8 mouse cellular contexts compared by ENCODE assay signal in genomic region chr9:107628721-107629410, GRCm38 (mm10). TPM values are rescaled to one million over a fixed set of nuclear protein-coding genes. Genes with fewer than 3 reads are reported as not detected.
A peak's percentile ranks its signal among the peaks of the same experiment; 100 is the strongest.
DNase-seq lines count a peak whose midpoint lies in the region; ATAC-seq and TF ChIP-seq lines count a peak whose summit lies in the region.

No protein-coding gene starts in this region.

- no peaks in the 10 kb centered on the region for H3K27me3 ChIP-seq in forebrain, embryonic 10.5 days (ENCODE audit: poor library complexity, severe bottlenecking)
- no peaks in the 10 kb centered on the region for H3K27me3 ChIP-seq in hindbrain, embryonic 14.5 days (ENCODE audit: control insufficient read depth, insufficient read depth, low read length)
- no peaks in the 10 kb centered on the region for H3K27me3 ChIP-seq in liver, adult 2 months (ENCODE audit: control insufficient read depth, insufficient read depth, low read length)
- no peaks in the 10 kb centered on the region for H3K27me3 ChIP-seq in neural tube, embryonic 12.5 days (replicated peaks)

- peaks cover 100% of the 10 kb centered on the region for H3K4me1 ChIP-seq in forebrain, embryonic 10.5 days
- peaks cover 73% of the 10 kb centered on the region for H3K4me1 ChIP-seq in hindbrain, embryonic 14.5 days (replicated peaks; ENCODE audit: control insufficient read depth, insufficient read depth, low read length)
- peaks cover 18% of the 10 kb centered on the region for H3K4me1 ChIP-seq in liver, adult 2 months (ENCODE audit: control insufficient read depth, insufficient read depth, low read length)
- H3K4me1 ChIP-seq in neural tube, embryonic 12.5 days = peaks cover 94% of the 10 kb centered on the region

- ATAC-seq in hindbrain, embryonic 14.5 days (ENCODE audit: low FRiP score) = no peak
- no peak for ATAC-seq in neural tube, embryonic 12.5 days (ENCODE audit: low FRiP score, low read depth)
- no peak for ATAC-seq in erythroblast, adult 5-6 weeks (replicated peaks; ENCODE audit: low FRiP score, poor library complexity, severe bottlenecking)

- H3K9me3 ChIP-seq in forebrain, embryonic 10.5 days = no peaks in the 10 kb centered on the region
- H3K9me3 ChIP-seq in hindbrain, embryonic 14.5 days (ENCODE audit: control insufficient read depth, low read length) = no peaks in the 10 kb centered on the region
- H3K9me3 ChIP-seq in neural tube, embryonic 12.5 days = no peaks in the 10 kb centered on the region

- DNase-seq in layer of hippocampus, adult 11-12 months (ENCODE audit: low spot score) = peak; percentile 46
- no peak for DNase-seq in layer of hippocampus, adult 8-10 months (ENCODE audit: low spot score in 2 of 2)
- DNase-seq in forebrain, embryonic 10.5 days (ENCODE audit: extremely low spot score, low spot score) = no peak
- no peak for DNase-seq in hindbrain, embryonic 14.5 days (ENCODE audit: low spot score)
- DNase-seq in liver, adult 2 months (ENCODE audit: extremely low read depth, low read depth, low spot score) = no peak
- DNase-seq in yolk sac, embryonic 10.5 days (ENCODE audit: low spot score) = no peak

- H3K79me2 ChIP-seq in liver, adult 2 months (ENCODE audit: control insufficient read depth, insufficient read depth, low read length) = peaks cover 74% of the 10 kb centered on the region

- peak overlapping the region; percentile 51 for H3K9ac ChIP-seq in hindbrain, embryonic 14.5 days
- peak overlapping the region; percentile 53 for H3K9ac ChIP-seq in liver, adult 2 months (ENCODE audit: low read depth, low read length)
- peak overlapping the region; percentile 58 for H3K9ac ChIP-seq in neural tube, embryonic 12.5 days

- H3K27ac ChIP-seq in forebrain, embryonic 10.5 days = peak overlapping the region; percentile 97
- H3K27ac ChIP-seq in hindbrain, embryonic 14.5 days = peak overlapping the region; percentile 93
- H3K27ac ChIP-seq in liver, adult 2 months (replicated peaks; ENCODE audit: insufficient read depth, low read depth, low read length) = peak overlapping the region; percentile 70
- peak overlapping the region; percentile 96 for H3K27ac ChIP-seq in neural tube, embryonic 12.5 days

- peaks cover 85% of the 10 kb centered on the region for H3K36me3 ChIP-seq in forebrain, embryonic 10.5 days (replicated peaks)
- H3K36me3 ChIP-seq in hindbrain, embryonic 14.5 days (replicated peaks; ENCODE audit: control insufficient read depth, insufficient read depth) = peaks cover 11% of the 10 kb centered on the region; the same call in 1 of the 2 replicates
- no peaks in the 10 kb centered on the region for H3K36me3 ChIP-seq in liver, adult 2 months (ENCODE audit: control insufficient read depth, insufficient read depth, low read length)
- peaks cover 20% of the 10 kb centered on the region for H3K36me3 ChIP-seq in neural tube, embryonic 12.5 days

- TF ChIP-seq POLR2A in liver, adult 2 months (IDR thresholded peaks at IDR 0.05; ENCODE audit: extremely low read depth, insufficient read depth, low read length) = no peak

- TF ChIP-seq CTCF in liver, adult 2 months (IDR thresholded peaks at IDR 0.05; ENCODE audit: low read depth, low read length) = no peak

- WGBS in forebrain, embryonic 10.5 days = 33% methylated on average over 15 of the region's 15 CpGs
- WGBS in hindbrain, embryonic 14.5 days = 27% methylated on average over 13 of the region's 15 CpGs
- 69% methylated on average over 15 of the region's 15 CpGs for WGBS in liver, adult 2 months
- 38% methylated on average over 14 of the region's 15 CpGs for WGBS in neural tube, embryonic 12.5 days

- peak overlapping the region; percentile 98 for H3K4me2 ChIP-seq in hindbrain, embryonic 14.5 days (replicated peaks)
- peak overlapping the region; percentile 99 for H3K4me2 ChIP-seq in neural tube, embryonic 12.5 days (replicated peaks)

- peak overlapping the region; percentile 80 for H3K4me3 ChIP-seq in forebrain, embryonic 10.5 days
- H3K4me3 ChIP-seq in hindbrain, embryonic 14.5 days (replicated peaks; ENCODE audit: low read length) = no peak overlapping the region
- H3K4me3 ChIP-seq in liver, adult 2 months (ENCODE audit: insufficient read depth, low read depth, low read length) = no peak overlapping the region; the same call in 1 of the 2 replicates
- H3K4me3 ChIP-seq in neural tube, embryonic 12.5 days = no peak overlapping the region

RNA-seq across cellular contexts. Expression of gene Gnai2, which starts 6.3 kb away (rescaled TPM):
- 100 to 1,000 TPM; 218 to 272 (median 249) TPM for total RNA-seq in layer of hippocampus, adult 8-10 months (2022)
- 526 and 533 TPM in 2 replicates for polyA plus RNA-seq in forebrain, embryonic 10.5 days (2016; fragmentation: Nextera tagmentation; extraction: Ambion mirVana)
- polyA plus RNA-seq in hindbrain, embryonic 14.5 days (2014; fragmentation: Nextera tagmentation; extraction: Ambion mirVana) = 282 and 291 TPM in 2 replicates
- total RNA-seq in liver, adult 2 months (2014; rRNA removed) = 31.6 and 44.8 TPM in 2 replicates
- polyA plus RNA-seq in liver, adult 2 months (2012; rRNA removed) = 117 and 122 TPM in 2 replicates
- polyA plus RNA-seq in neural tube, embryonic 12.5 days (2016; fragmentation: Nextera tagmentation; extraction: Ambion mirVana) = 465 and 488 TPM in 2 replicates
- 183 and 189 TPM in 2 replicates for total RNA-seq in erythroblast, adult 5-6 weeks (2015; ENCODE audit: low replicate concordance)
- 162 and 183 TPM in 2 replicates for total RNA-seq in erythroblast, adult 5-6 weeks (2017; ENCODE audit: low replicate concordance)

RNA-seq across cellular contexts. Expression of gene Sema3b, which starts 19.8 kb away (rescaled TPM):
- 1 to 10 TPM; 2.9 to 5.0 (median 4.4) TPM for total RNA-seq in layer of hippocampus, adult 8-10 months (2022)
- 1.4 and 2.0 TPM in 2 replicates for polyA plus RNA-seq in forebrain, embryonic 10.5 days (2016; fragmentation: Nextera tagmentation; extraction: Ambion mirVana)
- polyA plus RNA-seq in hindbrain, embryonic 14.5 days (2014; fragmentation: Nextera tagmentation; extraction: Ambion mirVana) = 4.2 and 4.5 TPM in 2 replicates
- total RNA-seq in liver, adult 2 months (2014; rRNA removed) = 0.13 and 0.37 TPM in 2 replicates
- 0.68 and 0.83 TPM in 2 replicates for polyA plus RNA-seq in liver, adult 2 months (2012; rRNA removed)
- 4.7 and 4.8 TPM in 2 replicates for polyA plus RNA-seq in neural tube, embryonic 12.5 days (2016; fragmentation: Nextera tagmentation; extraction: Ambion mirVana)
- total RNA-seq in erythroblast, adult 5-6 weeks (2015; ENCODE audit: low replicate concordance) = not detected in 2 replicates
- not detected in 2 replicates for total RNA-seq in erythroblast, adult 5-6 weeks (2017; ENCODE audit: low replicate concordance)

RNA-seq across cellular contexts. Expression of gene Slc38a3, which starts 40.5 kb away (rescaled TPM):
- 10 to 100 TPM; 61.3 to 74.3 (median 69.2) TPM for total RNA-seq in layer of hippocampus, adult 8-10 months (2022)
- 8.8 and 9.0 TPM in 2 replicates for polyA plus RNA-seq in forebrain, embryonic 10.5 days (2016; fragmentation: Nextera tagmentation; extraction: Ambion mirVana)
- polyA plus RNA-seq in hindbrain, embryonic 14.5 days (2014; fragmentation: Nextera tagmentation; extraction: Ambion mirVana) = 48.3 and 48.5 TPM in 2 replicates
- total RNA-seq in liver, adult 2 months (2014; rRNA removed) = 982 and 1,378 TPM in 2 replicates
- polyA plus RNA-seq in liver, adult 2 months (2012; rRNA removed) = 3,567 and 4,585 TPM in 2 replicates
- 12.8 and 14.1 TPM in 2 replicates for polyA plus RNA-seq in neural tube, embryonic 12.5 days (2016; fragmentation: Nextera tagmentation; extraction: Ambion mirVana)
- not detected in 2 replicates for total RNA-seq in erythroblast, adult 5-6 weeks (2015; ENCODE audit: low replicate concordance)
- total RNA-seq in erythroblast, adult 5-6 weeks (2017; ENCODE audit: low replicate concordance) = not detected in 2 replicates

RNA-seq across cellular contexts. Expression of gene Ifrd2, which starts 41.4 kb away (rescaled TPM):
- 10 to 100 TPM; 12.4 to 15.4 (median 14.0) TPM for total RNA-seq in layer of hippocampus, adult 8-10 months (2022)
- 58.6 and 66.8 TPM in 2 replicates for polyA plus RNA-seq in forebrain, embryonic 10.5 days (2016; fragmentation: Nextera tagmentation; extraction: Ambion mirVana)
- polyA plus RNA-seq in hindbrain, embryonic 14.5 days (2014; fragmentation: Nextera tagmentation; extraction: Ambion mirVana) = 11.2 and 16.5 TPM in 2 replicates
- 21.5 and 32.2 TPM in 2 replicates for total RNA-seq in liver, adult 2 months (2014; rRNA removed)
- 54.6 and 56.2 TPM in 2 replicates for polyA plus RNA-seq in liver, adult 2 months (2012; rRNA removed)
- polyA plus RNA-seq in neural tube, embryonic 12.5 days (2016; fragmentation: Nextera tagmentation; extraction: Ambion mirVana) = 20.6 and 23.3 TPM in 2 replicates
- total RNA-seq in erythroblast, adult 5-6 weeks (2015; ENCODE audit: low replicate concordance) = 207 and 270 TPM in 2 replicates
- total RNA-seq in erythroblast, adult 5-6 weeks (2017; ENCODE audit: low replicate concordance) = 204 and 217 TPM in 2 replicates

RNA-seq across cellular contexts. Expression of gene Hyal3, which starts 48.2 kb away (rescaled TPM):
- total RNA-seq in layer of hippocampus, adult 8-10 months (2022) = 1 to 10 TPM; 1.7 to 2.4 (median 1.9) TPM
- polyA plus RNA-seq in forebrain, embryonic 10.5 days (2016; fragmentation: Nextera tagmentation; extraction: Ambion mirVana) = 0.42 and 0.47 TPM in 2 replicates
- polyA plus RNA-seq in hindbrain, embryonic 14.5 days (2014; fragmentation: Nextera tagmentation; extraction: Ambion mirVana) = 0.96 and 1.2 TPM in 2 replicates
- 0.13 and 0.18 TPM in 2 replicates for total RNA-seq in liver, adult 2 months (2014; rRNA removed)
- 0.29 and 0.54 TPM in 2 replicates for polyA plus RNA-seq in liver, adult 2 months (2012; rRNA removed)
- polyA plus RNA-seq in neural tube, embryonic 12.5 days (2016; fragmentation: Nextera tagmentation; extraction: Ambion mirVana) = 0.84 and 1.5 TPM in 2 replicates
- total RNA-seq in erythroblast, adult 5-6 weeks (2015; ENCODE audit: low replicate concordance) = 2.3 and 2.9 TPM in 2 replicates
- total RNA-seq in erythroblast, adult 5-6 weeks (2017; ENCODE audit: low replicate concordance) = 1.1 and 1.4 TPM in 2 replicates

Comparison
In these comparisons a context has a peak if more than half of its experiments do, and no peak if none do; other contexts are left out.
1. RNA of gene Slc38a3, which starts 40.5 kb away (polyA plus RNA-seq): 3,567 to 4,585 TPM in liver, adult 2 months; 48.3 to 48.5 TPM in hindbrain, embryonic 14.5 days, 12.8 to 14.1 TPM in neural tube, embryonic 12.5 days and 8.8 to 9.0 TPM in forebrain, embryonic 10.5 days; every median in the first group is over 10 times any median in the second.
2. Peak in every context shown above with its lines, with median percentiles within 50 percentile points of each other: H3K27ac ChIP-seq and H3K9ac ChIP-seq.